Mouse (Mus musculus) cerebellum, postnatal 14 days (tissue): ENCODE data around the gene Gm906.
"Not testable (repeated sequence)": the region's sequence is repeated elsewhere in the genome, so short reads cannot be mapped to it uniquely, and the experiment has no call there.

Source experiments
- DNase-seq, 2 experiments: peaks; one replicate each; pipeline ENCODE4 v3.0.0; 2021; ENCODE audit warnings: mixed read lengths in 2 of 2

Gene Gm906

DNA sequence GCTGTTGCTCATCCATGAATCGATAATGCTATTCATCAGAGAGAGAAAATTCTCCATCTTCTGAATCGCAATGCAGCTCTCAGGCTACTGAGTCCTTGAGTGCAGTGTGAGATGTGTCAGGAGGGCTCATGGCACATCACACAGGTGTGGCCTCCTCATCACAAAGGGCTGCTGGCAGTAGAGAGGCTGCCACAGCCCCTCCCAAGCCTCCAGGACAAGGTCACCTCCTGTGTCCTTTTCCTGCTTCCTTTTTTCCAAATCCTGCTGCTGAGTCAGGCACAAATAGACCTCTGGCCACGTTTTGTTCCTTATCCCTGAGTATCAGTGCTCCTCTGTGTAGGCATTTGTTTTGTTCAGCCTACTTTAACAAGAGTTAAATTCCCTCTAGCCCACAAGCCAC is at the start of gene Gm906:
Gene Gm906, minus strand, starts transcription at position 101 of the 400 bp plus-strand sequence.
- DNase-seq = not testable (repeated sequence)

DNA sequence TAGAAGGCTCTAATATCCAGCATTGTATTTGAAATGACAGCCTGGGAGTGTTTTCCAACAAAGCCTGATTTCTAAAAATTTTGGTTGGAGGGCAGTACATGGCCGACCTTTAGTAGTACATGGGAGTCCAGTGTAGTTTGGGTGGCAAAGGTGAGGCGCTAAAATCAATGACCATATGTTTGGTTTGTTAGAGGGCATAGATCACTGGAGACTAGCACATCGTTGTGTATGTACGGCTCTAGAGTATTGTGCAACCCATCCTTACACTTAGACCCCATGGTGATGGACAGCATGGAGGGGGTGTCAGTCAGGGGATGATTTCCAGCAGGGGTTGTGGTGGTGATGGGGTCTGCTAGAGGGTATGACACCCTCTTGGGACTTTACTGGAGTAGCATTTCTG is 33.2 kb upstream of the Gm906 start:
- DNase-seq = not testable (repeated sequence)

DNA sequence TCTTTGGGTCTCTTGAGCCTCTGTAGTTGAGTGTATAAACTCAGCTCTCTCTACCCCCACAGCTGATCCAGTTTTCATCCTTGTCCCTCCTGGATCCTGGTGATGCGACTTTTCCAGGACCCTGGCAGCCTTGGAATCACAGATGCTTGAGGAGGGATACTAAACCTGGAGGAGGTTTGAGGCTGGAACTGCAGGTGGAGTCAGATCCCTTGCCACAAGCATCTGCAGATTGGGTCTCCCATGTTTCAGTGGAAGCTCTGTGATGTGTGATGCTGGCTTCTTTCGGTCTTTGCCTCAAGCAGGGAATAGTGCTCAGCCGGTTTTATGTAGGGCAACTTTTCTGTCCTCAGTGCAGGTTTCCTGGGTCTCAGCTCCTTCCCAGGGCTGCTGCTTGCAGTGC is 13.6 kb downstream of the Gm906 start:
- no peak for DNase-seq

DNA sequence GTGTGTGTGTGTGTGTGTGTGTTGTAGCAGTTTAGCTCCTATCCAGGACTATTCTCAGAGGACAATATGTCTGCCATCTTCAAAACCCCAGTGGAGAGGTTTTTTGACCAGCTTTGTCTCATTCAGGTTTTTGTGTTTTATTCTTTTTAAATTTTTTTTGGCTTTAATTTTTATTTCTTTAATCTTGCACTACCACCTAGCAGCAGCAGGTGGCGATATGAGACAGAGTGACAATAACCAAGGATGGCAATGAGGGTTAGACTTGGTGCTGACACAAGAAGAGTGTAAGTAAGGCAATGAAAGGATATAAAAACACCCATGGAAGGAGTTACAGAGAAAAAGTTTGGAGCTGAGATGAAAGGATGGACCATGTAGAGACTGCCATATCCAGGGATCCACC is 38.3 kb downstream of the Gm906 start:
- DNase-seq = peak; percentile 60 to 67

DNA sequence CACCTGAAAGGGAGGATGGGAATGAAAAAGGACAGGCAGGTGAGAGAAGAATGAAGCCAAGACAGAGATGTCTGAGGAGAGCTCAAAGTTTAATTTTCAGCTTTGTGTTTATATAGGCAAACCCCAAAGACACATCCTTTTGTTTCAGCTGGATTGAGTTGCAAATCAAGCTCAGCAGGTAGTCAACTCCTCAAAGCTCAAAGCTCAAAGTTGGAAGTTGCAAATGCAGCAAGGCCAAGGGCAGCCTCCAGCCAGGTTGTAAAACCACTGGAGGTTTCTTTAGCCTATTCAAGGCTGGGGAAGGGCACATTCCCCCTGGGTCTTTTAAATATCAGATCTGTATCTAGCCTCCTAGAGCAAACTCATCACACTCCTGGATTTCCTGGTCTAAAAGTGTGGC is 39.9 kb downstream of the Gm906 start:
- DNase-seq = not testable (repeated sequence)

DNA sequence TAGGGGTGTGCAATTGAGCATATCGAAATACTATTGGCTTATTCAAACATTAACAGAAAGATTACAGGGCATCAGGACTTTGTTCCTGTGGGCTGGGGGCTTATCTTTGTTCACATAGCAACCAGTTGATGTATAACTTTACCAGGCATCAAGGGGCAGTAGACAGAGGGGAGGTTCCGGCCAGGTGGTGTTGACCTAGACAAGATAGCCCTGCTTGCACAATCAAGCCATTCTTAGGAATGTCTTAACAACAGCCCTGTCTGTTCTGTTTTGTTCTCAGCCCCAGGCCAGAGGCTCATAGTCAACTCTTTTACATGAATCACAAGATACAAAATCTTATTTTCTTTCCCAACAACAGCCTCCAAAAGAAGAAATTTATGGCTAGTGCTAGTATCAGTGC is 40.5 kb downstream of the Gm906 start:
- DNase-seq = not testable (repeated sequence)

DNA sequence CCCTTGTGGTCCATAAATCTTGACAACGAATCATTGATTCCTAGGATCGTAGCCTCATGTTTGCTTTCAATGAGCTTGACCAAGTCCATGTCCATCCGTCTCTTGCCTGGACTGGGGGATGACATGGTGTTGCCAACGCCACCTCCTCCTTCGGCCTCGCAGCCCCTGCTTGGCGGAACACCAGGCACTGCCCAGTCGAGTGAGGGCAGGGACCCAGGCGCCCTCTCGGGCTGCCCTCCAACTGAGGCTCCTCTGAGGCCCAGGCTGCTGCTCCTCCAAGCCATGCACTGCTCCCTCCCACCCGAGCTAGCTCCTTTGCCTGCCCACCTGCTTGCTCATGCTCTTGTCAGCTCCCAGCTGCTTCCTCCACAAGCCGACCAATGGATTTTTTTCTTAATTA is 42.1 kb downstream of the Gm906 start:
- no peak for DNase-seq

DNA sequence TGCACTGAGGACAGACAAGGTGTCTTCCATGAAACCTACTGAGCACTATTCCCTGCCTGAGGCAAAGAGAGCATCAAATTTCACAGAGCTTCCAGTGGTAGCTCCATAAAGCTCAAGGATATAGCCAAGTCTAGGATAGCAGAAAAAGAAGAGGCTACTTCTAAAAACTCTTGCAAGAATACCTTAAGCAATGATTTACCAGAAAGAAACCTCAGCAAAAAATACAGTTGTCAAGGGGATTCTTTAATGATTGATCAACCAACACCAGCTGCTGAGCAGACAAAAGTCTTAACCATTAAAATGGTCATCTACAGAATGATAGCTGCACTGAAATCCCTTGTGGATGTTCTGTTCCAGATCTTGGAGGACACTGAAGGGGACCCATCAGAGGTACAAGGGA is 53.3 kb downstream of the Gm906 start:
- DNase-seq = not testable (repeated sequence)
